Mouse (Mus musculus) heart, adult 2 months (tissue): ENCODE data around the gene Krt78.

Source experiments
- CTCF ChIP-seq: fragments of 200-600 bp; IDR thresholded peaks from 2 replicates; pipeline ENCODE4 v1.8.1; 2022; ENCODE audit warnings: antibody characterized with exemption, mild to moderate bottlenecking, moderate library complexity
- POLR2A ChIP-seq: fragments of 200-500 bp; IDR thresholded peaks from 2 replicates; pipeline ENCODE4 v1.6.1; 2011; ENCODE audit warnings: mild to moderate bottlenecking, low read depth, low read length, control low read depth; ENCODE audit not compliant: insufficient read depth

- no peak for TF ChIP-seq CTCF
- no peak for TF ChIP-seq POLR2A
These were observed 48.8 kb upstream of the Krt78 start for GRCm38 (mm10) chr15:102002646-102003488.
